Mouse (Mus musculus) small intestine, adult 2 months (tissue): ENCODE results near the gene Kif1a.

Source experiments
- CTCF ChIP-seq: fragments of 200-500 bp; IDR thresholded peaks from 2 replicates; pipeline ENCODE4 v1.5.1; 2012; ENCODE audit warnings: low read depth, mild to moderate bottlenecking, control low read depth, inconsistent platforms, low read length, moderate library complexity, mixed read lengths; ENCODE audit not compliant: insufficient replicate concordance, insufficient read length; ENCODE audit errors: extremely low read depth
- POLR2A ChIP-seq: fragments of 200-500 bp; IDR thresholded peaks from 2 replicates; pipeline ENCODE4 v1.6.1; 2012; ENCODE audit warnings: low read depth, mild to moderate bottlenecking, control low read depth, inconsistent platforms, low read length, moderate library complexity

- TF ChIP-seq CTCF (no peak), POLR2A (no peak)
Observed at GRCm38 (mm10) chr1:93118816-93119215, 17.1 kb upstream of the Kif1a start.
